Mouse (Mus musculus) testis, adult 2 months (tissue): Measurements from ENCODE around the gene Lrrc66. TPM values are rescaled to one million over a fixed set of nuclear protein-coding genes. Genes with fewer than 3 reads are reported as not detected.

Source experiments
- H3K27ac ChIP-seq: fragments of 200-500 bp; 2 replicates; pipeline ENCODE4 v1.5.1; 2012; ENCODE audit warnings: low read depth, low read length; ENCODE audit not compliant: control insufficient read depth, insufficient read depth
- H3K27me3 ChIP-seq: fragments of 200-500 bp; 2 replicates; pipeline ENCODE4 v1.6.1; 2012; ENCODE audit warnings: mild to moderate bottlenecking, low read length, moderate library complexity; ENCODE audit not compliant: control insufficient read depth, insufficient read depth
- H3K36me3 ChIP-seq: fragments of 200-500 bp; 2 replicates; pipeline ENCODE4 v1.6.1; 2012; ENCODE audit warnings: mild to moderate bottlenecking, low read length; ENCODE audit not compliant: control insufficient read depth, insufficient read depth
- H3K4me1 ChIP-seq: fragments of 200-500 bp; 2 replicates; pipeline ENCODE4 v1.6.1; 2012; ENCODE audit warnings: low read length; ENCODE audit not compliant: control insufficient read depth, insufficient read depth
- H3K4me3 ChIP-seq: fragments of 200-500 bp; 2 replicates; pipeline ENCODE4 v1.5.1; 2012; ENCODE audit warnings: low read depth, mild to moderate bottlenecking, low read length, moderate library complexity, mixed read lengths; ENCODE audit not compliant: control insufficient read depth
- CTCF ChIP-seq: fragments of 200-500 bp; IDR thresholded peaks from 2 replicates; pipeline ENCODE4 v1.5.1; 2012; ENCODE audit warnings: low read depth, mild to moderate bottlenecking, inconsistent platforms, low read length, moderate library complexity; ENCODE audit not compliant: control insufficient read depth, insufficient read depth, insufficient replicate concordance
- POLR2A ChIP-seq: fragments of 200-500 bp; IDR thresholded peaks from 2 replicates; pipeline ENCODE4 v1.6.1; 2012; ENCODE audit warnings: low read depth, mild to moderate bottlenecking, inconsistent platforms, low read length, moderate library complexity; ENCODE audit not compliant: control insufficient read depth
- polyA plus RNA-seq: library from polyadenylated mRNA; depleted of rRNA; stranded (reverse); fragments of >200 nt; gene quantifications from 2 replicates; pipeline ENCODE4 v1.2.3, GENCODE M21; 2012; rRNA removed

The Lrrc66 gene
- 1.5 and 1.7 TPM in 2 replicates for polyA plus RNA-seq

DNA sequence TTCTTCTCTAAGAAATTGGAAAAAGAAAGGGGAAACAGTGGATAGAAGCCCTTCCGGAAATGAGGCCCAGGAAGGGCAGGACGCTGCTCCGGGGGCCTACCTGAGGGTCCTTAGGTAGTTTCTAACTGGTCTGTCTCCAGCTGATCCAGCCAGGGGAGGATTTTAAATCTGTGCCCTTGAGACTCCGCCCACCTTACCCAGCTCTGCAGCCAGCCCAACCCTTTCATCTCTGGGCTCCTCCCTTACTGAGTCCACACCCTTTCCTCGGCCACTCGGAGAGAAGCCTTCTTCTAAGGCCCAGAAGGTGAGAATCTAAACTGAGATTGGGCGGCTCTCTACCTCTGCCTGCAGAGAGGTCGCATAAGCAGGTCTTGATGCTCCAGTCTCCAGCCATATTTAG is at the start of gene Lrrc66:
Gene Lrrc66 (minus strand): TSS at position 236 of the 400 bp plus-strand sequence.
- no peak within 1 kb of the TSS for H3K4me3 ChIP-seq
- no peak for TF ChIP-seq CTCF
- no peak for TF ChIP-seq POLR2A
- no peaks in the 10 kb centered on the region; the same call in 1 of the 2 replicates for H3K36me3 ChIP-seq
- H3K27me3 ChIP-seq = no peaks in the 10 kb centered on the region
- no peak within 1 kb of the TSS for H3K27ac ChIP-seq
- H3K4me1 ChIP-seq = peaks cover 6% of the 10 kb centered on the region

DNA sequence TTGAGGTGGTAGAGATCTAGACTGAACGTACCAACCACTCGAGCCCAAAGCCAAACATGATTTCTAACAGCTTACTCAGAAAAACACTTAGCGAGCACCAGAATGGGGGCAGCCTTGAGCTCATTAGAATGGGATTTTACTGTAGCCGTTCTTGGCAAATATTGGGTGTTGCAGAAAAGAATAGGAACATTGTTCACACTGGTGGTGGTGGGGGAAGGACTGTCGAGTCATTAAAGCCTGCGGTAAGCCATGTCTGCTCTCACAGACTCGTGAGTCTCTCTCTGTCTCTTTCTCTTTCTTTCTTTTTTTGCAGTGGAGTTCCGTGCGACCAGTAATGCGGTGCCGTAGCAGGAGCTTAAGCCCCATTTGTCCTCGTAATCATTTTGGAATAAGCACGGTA is 44.3 kb upstream of the Lrrc66 start:
- H3K4me1 ChIP-seq = no peaks in the 10 kb centered on the region
- H3K27me3 ChIP-seq = no peaks in the 10 kb centered on the region
- H3K4me3 ChIP-seq = no peak overlapping the region
- H3K36me3 ChIP-seq = no peaks in the 10 kb centered on the region
- TF ChIP-seq CTCF (no peak), POLR2A (no peak)
- no peak overlapping the region for H3K27ac ChIP-seq

GRCm38 (mm10) chr5:73675604-73676003 is 43.3 kb upstream of the Lrrc66 start:
- H3K27me3 ChIP-seq = no peaks in the 10 kb centered on the region
- no peaks in the 10 kb centered on the region for H3K4me1 ChIP-seq
- TF ChIP-seq POLR2A (no peak), CTCF (no peak)
- no peak overlapping the region for H3K27ac ChIP-seq
- H3K36me3 ChIP-seq = no peaks in the 10 kb centered on the region
- no peak overlapping the region for H3K4me3 ChIP-seq

DNA sequence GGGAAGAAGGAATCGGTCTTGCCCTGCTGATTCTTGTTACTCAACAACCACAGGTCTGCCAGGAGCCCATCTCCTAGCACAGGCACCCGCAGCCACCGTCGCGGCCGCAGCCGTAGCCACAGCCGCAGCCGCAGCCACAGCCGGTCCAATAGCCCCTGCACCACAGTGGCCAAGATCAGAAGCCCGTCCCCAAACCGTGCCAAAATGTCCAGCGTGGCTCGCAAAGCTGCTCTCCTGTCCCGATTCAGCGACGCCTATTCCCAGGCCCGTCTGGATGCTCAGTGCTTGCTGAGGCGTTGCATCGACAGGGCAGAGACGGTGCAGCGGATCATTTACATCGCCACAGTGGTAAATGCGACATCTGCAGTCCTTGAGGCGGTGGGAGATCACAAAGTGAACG is 37.1 kb upstream of the Lrrc66 start:
- H3K4me3 ChIP-seq = no peak overlapping the region
- H3K27me3 ChIP-seq = no peaks in the 10 kb centered on the region
- TF ChIP-seq CTCF (no peak), POLR2A (no peak)
- H3K36me3 ChIP-seq = no peaks in the 10 kb centered on the region
- H3K27ac ChIP-seq = no peak overlapping the region
- H3K4me1 ChIP-seq = peaks cover 4% of the 10 kb centered on the region; the same call in 1 of the 2 replicates

DNA sequence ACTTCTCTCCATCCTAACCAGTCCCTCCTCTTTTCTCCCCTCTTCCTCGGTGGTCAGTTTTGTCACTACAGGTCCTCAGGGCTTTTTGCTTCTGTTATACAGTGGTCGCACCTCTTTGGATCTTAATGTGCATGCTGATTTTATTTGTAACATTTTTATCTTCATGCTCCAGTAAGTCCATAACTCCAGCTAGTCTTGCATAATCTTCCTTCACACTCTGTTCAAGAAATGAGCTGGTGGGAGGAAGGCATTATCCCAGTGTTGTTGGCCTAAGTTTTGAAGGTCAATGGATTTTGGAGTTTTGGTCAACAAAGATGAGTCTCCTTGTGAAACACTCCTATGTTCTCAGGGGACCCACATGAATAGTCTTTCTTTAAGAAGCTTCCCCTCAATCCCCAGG is 35.6 kb upstream of the Lrrc66 start:
- Histone ChIP-seq H3K27me3 (no peaks in the 10 kb centered on the region), H3K4me3 (no peak overlapping the region), H3K27ac (no peak overlapping the region), H3K36me3 (no peaks in the 10 kb centered on the region), H3K4me1 (peaks cover 4% of the 10 kb centered on the region; the same call in 1 of the 2 replicates)
- TF ChIP-seq POLR2A (no peak), CTCF (no peak)

DNA sequence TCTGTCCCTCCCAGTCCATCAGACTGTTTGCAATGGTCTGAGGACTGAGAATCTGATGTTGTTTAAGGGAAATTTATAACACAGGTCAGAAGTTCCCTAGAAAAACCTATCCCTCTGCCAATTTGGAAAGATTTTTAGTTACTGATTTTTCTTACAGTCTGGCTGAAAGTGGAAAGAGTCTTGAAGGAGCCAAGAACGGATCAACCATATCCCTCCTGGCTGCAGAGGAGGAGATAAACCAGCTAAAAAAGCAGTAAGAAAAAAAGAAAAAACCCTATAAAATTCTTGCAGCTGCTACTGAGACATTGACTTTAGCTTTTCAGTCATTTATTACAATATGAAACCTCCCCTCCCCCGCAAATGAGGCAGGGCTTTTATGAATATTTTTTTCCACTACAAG is 34.4 kb upstream of the Lrrc66 start:
- no peaks in the 10 kb centered on the region for H3K27me3 ChIP-seq
- no peak overlapping the region for H3K4me3 ChIP-seq
- peaks cover 4% of the 10 kb centered on the region; the same call in 1 of the 2 replicates for H3K4me1 ChIP-seq
- no peak overlapping the region for H3K27ac ChIP-seq
- TF ChIP-seq POLR2A (no peak), CTCF (no peak)
- H3K36me3 ChIP-seq = no peaks in the 10 kb centered on the region

GRCm38 (mm10) chr5:73651855-73652201 is 19.5 kb upstream of the Lrrc66 start:
- no peaks in the 10 kb centered on the region; the same call in none of the 2 replicates for H3K4me1 ChIP-seq
- TF ChIP-seq CTCF = no peak
- no peak for TF ChIP-seq POLR2A
- H3K27me3 ChIP-seq = no peaks in the 10 kb centered on the region
- H3K27ac ChIP-seq = peak overlapping the region; percentile 32; the same call in 1 of the 2 replicates
- peak overlapping the region; percentile 94 for H3K4me3 ChIP-seq
- H3K36me3 ChIP-seq = no peaks in the 10 kb centered on the region
